Mouse (Mus musculus) urinary bladder, postnatal 14 days (tissue): ENCODE results near the gene Usp36.
A peak's percentile ranks its signal among the peaks of the same experiment; 100 is the strongest.
"Not testable (repeated sequence)": the region's sequence is repeated elsewhere in the genome, so short reads cannot be mapped to it uniquely, and the experiment has no call there.

Source experiments
- DNase-seq: peaks from one replicate; pipeline ENCODE4 v3.0.0; 2021; ENCODE audit warnings: low spot score

Gene Usp36

GRCm38 (mm10) chr11:118289999-118290889 is at the start of gene Usp36:
Gene Usp36, minus strand, starts transcription at chr11:118290244.
- peak; percentile 100 for DNase-seq

DNA sequence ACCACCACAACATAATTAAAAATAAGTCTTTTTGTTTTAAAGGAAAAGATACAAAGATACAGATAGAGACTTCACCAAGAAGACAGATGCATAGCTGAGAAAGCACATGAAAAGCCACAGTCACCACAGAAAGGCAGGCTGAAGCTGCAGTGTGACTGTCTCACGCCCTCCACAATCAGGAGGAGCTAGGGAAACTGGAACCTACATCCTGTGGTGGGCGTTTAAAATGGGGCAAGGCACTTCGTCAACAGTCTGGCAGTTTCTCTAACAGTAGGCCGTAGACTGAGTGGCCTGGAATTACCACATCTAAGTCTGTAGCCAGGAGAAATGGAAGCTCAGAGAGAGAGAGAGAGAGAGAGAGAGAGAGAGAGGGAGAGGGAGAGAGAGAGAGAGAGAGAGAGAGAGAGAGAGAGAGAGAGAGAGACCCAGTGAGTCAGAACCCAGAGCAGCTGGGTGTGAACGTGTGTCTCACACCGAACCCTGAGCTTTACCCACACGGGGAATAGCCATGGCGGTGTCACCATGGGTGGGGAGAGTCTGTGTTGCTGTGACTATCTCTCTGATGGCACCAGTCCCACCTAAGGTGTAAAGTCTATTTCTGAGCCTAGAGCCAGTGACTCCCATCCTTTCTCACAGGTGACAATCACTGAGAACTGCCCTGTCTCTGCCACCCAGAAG is 47.6 kb upstream of the Usp36 start:
- no peak for DNase-seq

DNA sequence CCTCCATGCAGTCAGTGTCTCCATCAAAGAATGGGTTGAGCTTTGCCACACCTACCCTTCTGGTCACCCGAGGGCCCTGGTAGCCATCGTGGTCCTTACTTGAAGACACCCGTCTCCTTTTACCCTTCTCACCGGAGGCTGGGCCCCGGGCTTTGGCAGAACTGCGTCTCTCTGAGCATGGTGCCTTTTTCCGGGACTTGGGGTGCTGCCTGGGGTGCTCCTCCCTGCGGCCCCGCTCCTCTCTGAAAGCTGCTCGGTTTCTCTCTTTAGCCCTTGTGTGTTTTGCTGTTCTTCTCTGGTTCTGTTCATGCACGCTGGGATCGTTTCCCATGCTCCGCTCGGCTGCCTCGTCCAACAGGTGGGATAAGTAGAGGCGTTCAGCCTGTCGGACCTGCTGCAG is 43.4 kb upstream of the Usp36 start:
- DNase-seq, result no peak

DNA sequence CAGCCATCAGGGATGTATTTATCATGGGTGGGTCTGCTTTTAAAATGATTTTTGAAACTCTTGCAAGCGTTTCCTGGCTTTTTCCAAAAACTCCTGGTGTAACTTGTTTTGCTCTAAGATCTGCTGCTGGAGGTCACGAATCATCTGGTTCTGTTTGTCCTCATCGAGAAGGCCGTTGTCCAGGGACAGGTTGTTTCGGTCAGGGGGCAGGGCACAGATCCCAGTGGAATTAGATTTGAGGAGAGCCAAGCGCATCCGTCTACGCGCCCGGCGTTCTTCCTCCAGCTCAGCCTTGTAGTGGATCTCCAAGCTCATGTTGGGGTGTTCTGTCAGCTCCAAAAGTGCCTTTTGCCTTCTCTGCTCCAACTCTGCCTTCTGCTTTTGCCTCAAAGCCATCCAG is 42.3 kb upstream of the Usp36 start:
- peak; percentile 57 for DNase-seq

GRCm38 (mm10) chr11:118330777-118331176 is 40.7 kb upstream of the Usp36 start:
- DNase-seq, result no peak

DNA sequence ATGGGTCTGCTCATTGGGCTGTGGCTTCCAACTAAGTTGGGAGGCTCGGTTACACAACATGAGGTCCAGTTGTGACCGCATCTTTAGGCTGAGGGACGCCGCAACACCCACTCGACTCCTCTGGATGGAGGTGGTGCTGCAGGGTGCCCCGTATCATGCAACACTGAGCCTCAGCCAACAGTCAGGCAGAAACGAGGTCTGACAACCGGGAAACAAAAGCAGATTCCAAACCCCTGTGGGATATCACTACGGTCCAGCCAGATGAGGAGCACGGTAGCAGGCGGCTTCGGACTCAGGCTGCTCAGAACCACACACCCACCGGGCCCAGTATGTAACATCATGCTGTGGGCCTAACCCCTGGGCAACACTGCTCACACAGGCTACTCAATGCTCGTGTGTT is 40.3 kb upstream of the Usp36 start:
- DNase-seq, result no peak

GRCm38 (mm10) chr11:118328947-118329346 is 38.9 kb upstream of the Usp36 start:
- no peak for DNase-seq

DNA sequence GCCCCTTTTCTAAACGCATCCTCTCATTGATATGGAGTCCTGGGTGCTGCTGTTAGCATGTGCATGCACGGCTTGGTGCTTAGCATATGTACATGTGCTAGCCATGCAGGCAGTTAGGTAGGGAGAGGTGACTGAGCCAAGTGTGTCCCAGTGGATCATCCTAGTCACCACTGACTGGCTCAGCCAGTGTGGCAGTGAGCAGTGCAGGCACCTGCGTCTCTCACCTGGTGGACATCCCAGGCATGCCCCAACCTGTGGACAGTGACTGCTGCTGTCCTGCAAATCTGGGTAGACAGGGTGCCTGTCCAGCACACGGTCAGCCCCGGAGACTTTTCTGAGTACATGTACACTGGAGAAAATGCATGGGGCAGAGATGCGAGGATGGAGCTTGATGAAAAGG is 38.5 kb upstream of the Usp36 start:
- no peak for DNase-seq

DNA sequence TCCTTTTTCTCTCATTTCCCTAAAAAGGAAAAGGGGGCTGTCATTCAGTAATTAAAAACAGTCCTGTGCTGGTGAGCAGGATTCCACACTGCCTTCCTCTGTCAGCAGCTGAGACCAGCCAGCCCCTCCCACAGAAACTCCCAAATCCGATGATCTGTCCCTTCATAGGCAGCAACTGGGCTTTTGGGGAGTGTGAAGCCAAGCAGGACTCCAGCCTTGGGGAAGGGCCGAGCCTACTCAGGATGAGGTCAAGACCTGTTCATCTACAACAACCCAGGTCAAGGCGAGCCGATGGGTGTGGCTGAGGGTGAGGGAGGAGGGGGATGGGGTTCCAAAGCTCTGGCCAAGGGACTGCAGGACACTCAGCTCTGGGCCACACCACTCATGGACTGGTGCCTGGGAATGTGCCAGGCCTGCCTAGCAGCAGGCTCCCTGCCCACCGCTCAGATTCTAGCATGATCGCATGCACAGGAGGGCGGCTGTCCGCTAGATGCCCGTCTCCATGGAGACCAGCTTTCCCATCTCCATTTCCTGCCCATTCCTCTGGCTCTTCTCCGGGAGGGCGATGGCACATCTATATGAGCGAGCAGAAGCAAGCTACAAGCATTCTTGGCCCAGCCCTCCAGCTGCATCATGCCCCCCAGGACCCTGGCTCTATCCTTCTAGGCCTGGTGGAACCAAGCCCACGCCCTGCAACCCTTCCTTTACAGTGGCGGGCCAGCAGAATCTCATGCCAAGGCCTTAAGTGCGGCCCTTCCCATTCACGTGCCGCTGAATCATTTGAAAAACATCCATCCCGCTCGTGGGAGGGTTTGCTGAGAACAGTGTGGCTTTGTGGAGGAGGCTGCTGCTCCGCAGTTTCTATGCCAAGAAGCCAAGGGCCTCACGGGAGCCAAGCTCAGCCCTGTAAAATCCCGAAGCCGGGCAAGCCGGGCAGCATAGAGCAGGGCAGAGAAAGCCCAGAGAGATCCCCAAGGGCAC is 37.2 kb upstream of the Usp36 start:
- peak; percentile 80 for DNase-seq

- DNase-seq, result no peak
Measured at GRCm38 (mm10) chr11:118326491-118326890, 36.4 kb upstream of the Usp36 start.

- DNase-seq, result no peak
Measured at GRCm38 (mm10) chr11:118324541-118324940, 34.5 kb upstream of the Usp36 start.

- no peak for DNase-seq
Measured at GRCm38 (mm10) chr11:118323974-118324373, 33.9 kb upstream of the Usp36 start.

GRCm38 (mm10) chr11:118322647-118323046 is 32.6 kb upstream of the Usp36 start:
- no peak for DNase-seq

- DNase-seq, result no peak
Measured at GRCm38 (mm10) chr11:118321971-118322370, 31.9 kb upstream of the Usp36 start.

DNA sequence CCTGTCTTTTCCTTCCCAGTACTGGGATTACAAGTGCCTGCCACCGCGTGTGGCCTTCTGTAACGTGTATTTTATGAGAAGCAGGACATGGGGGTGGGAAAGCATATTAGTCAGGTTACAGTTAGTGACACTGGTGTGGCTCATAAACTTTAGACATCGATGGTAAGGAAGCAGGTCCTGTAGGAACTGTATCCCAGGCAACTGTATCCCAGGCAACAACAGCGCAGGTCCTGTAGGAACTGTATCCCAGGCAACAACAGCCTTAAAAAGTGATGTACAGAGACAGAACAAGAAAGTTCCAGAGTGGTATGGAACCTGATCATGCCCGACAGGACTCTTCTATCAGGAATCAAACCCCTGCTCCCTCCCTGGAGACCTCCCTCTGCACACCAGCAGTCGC is 31.5 kb upstream of the Usp36 start:
- no peak for DNase-seq

GRCm38 (mm10) chr11:118318678-118319077 is 28.6 kb upstream of the Usp36 start:
- DNase-seq, result peak; percentile 48

DNA sequence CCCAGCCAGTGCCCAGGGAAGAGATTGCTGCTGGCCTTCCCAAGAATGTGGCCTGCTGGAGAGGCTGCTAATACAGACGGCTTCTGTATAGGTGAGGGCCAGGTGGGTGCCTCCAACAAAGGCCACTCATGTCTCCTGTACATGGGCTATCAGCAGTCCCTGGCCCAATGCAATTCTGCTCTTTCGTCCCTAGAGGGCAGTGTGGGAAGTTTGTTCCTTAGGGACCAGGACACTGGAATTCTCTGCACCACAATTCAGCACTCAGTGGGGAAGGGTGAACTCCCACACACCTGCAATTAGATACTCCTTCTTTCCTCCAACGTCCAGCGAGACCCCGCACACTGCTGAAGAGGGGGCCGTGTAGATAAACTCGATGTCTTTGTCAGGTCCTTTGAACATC is 27.1 kb upstream of the Usp36 start:
- no peak for DNase-seq

GRCm38 (mm10) chr11:118316231-118316806 is 26.3 kb upstream of the Usp36 start:
- DNase-seq, result no peak

GRCm38 (mm10) chr11:118312132-118312723 is 22.2 kb upstream of the Usp36 start:
- no peak for DNase-seq

GRCm38 (mm10) chr11:118307962-118308361 is 17.9 kb upstream of the Usp36 start:
- not testable (repeated sequence) for DNase-seq

DNA sequence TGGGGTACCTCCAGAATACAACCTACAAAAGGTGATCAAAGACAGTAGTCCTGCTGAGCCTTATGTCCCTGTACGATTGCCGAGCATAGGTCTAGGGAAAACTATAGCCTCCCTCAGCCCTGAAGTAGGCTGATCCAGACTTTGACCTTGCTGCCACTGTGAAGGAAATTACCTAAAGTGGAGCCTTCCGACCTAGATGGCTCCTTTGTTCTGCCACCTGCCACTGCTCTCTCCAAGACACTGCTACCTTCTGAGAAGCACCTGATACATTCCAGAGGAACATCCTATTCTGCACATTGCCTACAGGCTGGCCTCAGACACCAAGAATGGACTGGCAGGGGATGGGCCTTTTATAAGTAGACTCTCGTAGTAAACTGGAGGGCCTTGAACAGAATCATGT is 13.9 kb upstream of the Usp36 start:
- not testable (repeated sequence) for DNase-seq
